Mouse (Mus musculus) C2C12 (cell line): Measurements from ENCODE around the gene Sdccag8. TPM values are rescaled to one million over a fixed set of nuclear protein-coding genes. Genes with fewer than 3 reads are reported as not detected.

Experiments used
- H3K27me3 ChIP-seq: one replicate; pipeline ENCODE4 v1.6.1; 2011; ENCODE audit not compliant: control insufficient read depth, insufficient read depth, insufficient read length
- H3K36me3 ChIP-seq: one replicate; pipeline ENCODE4 v1.6.1; 2011; ENCODE audit not compliant: control insufficient read depth, insufficient read depth
- H3K4me3 ChIP-seq: one replicate; pipeline ENCODE4 v1.5.1; 2011; ENCODE audit warnings: mild to moderate bottlenecking, control low read depth; ENCODE audit not compliant: poor library complexity, insufficient read depth, severe bottlenecking
- H3K79me2 ChIP-seq: one replicate; pipeline ENCODE4 v1.6.1; 2011; ENCODE audit not compliant: control insufficient read depth, insufficient read depth
- H3K79me3 ChIP-seq: one replicate; pipeline ENCODE4 v1.6.1; 2011; ENCODE audit warnings: low read depth, control low read depth
- H3ac ChIP-seq: one replicate; pipeline ENCODE3; 2011; ENCODE audit warnings: low read depth; ENCODE audit not compliant: control insufficient read depth, insufficient read length
- CEBPB ChIP-seq: IDR thresholded peaks from one replicate; pipeline ENCODE4 v1.6.1; 2011; ENCODE audit warnings: low read depth, mild to moderate bottlenecking, control low read depth, moderate library complexity
- CTCF ChIP-seq: IDR thresholded peaks from one replicate; pipeline ENCODE4 v1.5.1; 2011; ENCODE audit not compliant: control insufficient read depth, insufficient read depth, insufficient read length
- FOSL1 ChIP-seq: IDR thresholded peaks from one replicate; pipeline ENCODE4 v1.8.0; 2011; ENCODE audit warnings: mild to moderate bottlenecking, low read length; ENCODE audit not compliant: poor library complexity, insufficient read depth, severe bottlenecking
- MAX ChIP-seq: IDR thresholded peaks from one replicate; pipeline ENCODE4 v1.6.1; 2011; ENCODE audit warnings: mild to moderate bottlenecking, control low read depth
- MYOD1 ChIP-seq: IDR thresholded peaks from one replicate; pipeline ENCODE4 v1.6.1; 2011; ENCODE audit warnings: low read depth; ENCODE audit not compliant: control insufficient read depth, insufficient read length
- MYOG ChIP-seq: IDR thresholded peaks from one replicate; pipeline ENCODE4 v1.6.1; 2011; ENCODE audit not compliant: control insufficient read depth, insufficient read length; ENCODE audit errors: extremely low read depth
- USF1 ChIP-seq: IDR thresholded peaks from one replicate; pipeline ENCODE4 v1.6.1; 2011; ENCODE audit warnings: low read depth, mild to moderate bottlenecking, control low read depth, moderate library complexity
- polyA plus RNA-seq: library from polyadenylated mRNA; unstranded; fragments of >200 nt; fragmentation: generic; extraction: Trizol; gene quantifications from one replicate; pipeline ENCODE4 v1.2.1, GENCODE M21; 2012; ENCODE audit warnings: missing spikeins

Sdccag8 gene
- polyA plus RNA-seq, 1 experiment, result 5.8 TPM

GRCm38 (mm10) chr1:177018750-177019149 lies 204.3 kb downstream of the Sdccag8 start:
- no peak overlapping the region for H3K4me3 ChIP-seq
- no peaks in the 10 kb centered on the region for H3K27me3 ChIP-seq
- TF ChIP-seq CTCF, result no peak
- TF ChIP-seq MYOD1, result no peak
- TF ChIP-seq USF1, result no peak
- no peak for TF ChIP-seq CEBPB
- TF ChIP-seq FOSL1, result no peak
- no peaks in the 10 kb centered on the region for H3K79me2 ChIP-seq
- no peaks in the 10 kb centered on the region for H3K79me3 ChIP-seq
- H3ac ChIP-seq, result no peak overlapping the region
- peaks cover 8% of the 10 kb centered on the region for H3K36me3 ChIP-seq

GRCm38 (mm10) chr1:177019668-177020067 lies 205.2 kb downstream of the Sdccag8 start:
- H3K79me2 ChIP-seq, result no peaks in the 10 kb centered on the region
- no peak overlapping the region for H3ac ChIP-seq

GRCm38 (mm10) chr1:177022751-177023150 lies 208.3 kb downstream of the Sdccag8 start:
- Histone ChIP-seq H3K36me3 (peaks cover 13% of the 10 kb centered on the region), H3ac (no peak overlapping the region), H3K27me3 (no peaks in the 10 kb centered on the region), H3K4me3 (no peak overlapping the region), H3K79me2 (no peaks in the 10 kb centered on the region), H3K79me3 (no peaks in the 10 kb centered on the region)
- TF ChIP-seq MAX, result no peak
- TF ChIP-seq FOSL1, result no peak
- TF ChIP-seq USF1, result no peak
- TF ChIP-seq MYOG, result no peak
- TF ChIP-seq MYOD1, result no peak
- no peak for TF ChIP-seq CTCF
- TF ChIP-seq CEBPB, result no peak

More at GRCm38 (mm10) chr1:177019668-177020067, 205.2 kb downstream of the Sdccag8 start:
- no peaks in the 10 kb centered on the region for H3K79me3 ChIP-seq
- TF ChIP-seq USF1, result no peak
- H3K27me3 ChIP-seq, result no peaks in the 10 kb centered on the region
- peaks cover 8% of the 10 kb centered on the region for H3K36me3 ChIP-seq
- no peak overlapping the region for H3K4me3 ChIP-seq

GRCm38 (mm10) chr1:177027706-177028105 lies 213.2 kb downstream of the Sdccag8 start:
- H3K4me3 ChIP-seq, result no peak overlapping the region
- no peak overlapping the region for H3ac ChIP-seq
- H3K27me3 ChIP-seq, result no peaks in the 10 kb centered on the region
- no peak for TF ChIP-seq CEBPB
- no peaks in the 10 kb centered on the region for H3K79me2 ChIP-seq
- H3K36me3 ChIP-seq, result peaks cover 11% of the 10 kb centered on the region
- no peaks in the 10 kb centered on the region for H3K79me3 ChIP-seq

GRCm38 (mm10) chr1:177029032-177029431 lies 214.6 kb downstream of the Sdccag8 start:
- H3ac ChIP-seq, result no peak overlapping the region
- no peaks in the 10 kb centered on the region for H3K79me3 ChIP-seq
- H3K79me2 ChIP-seq, result no peaks in the 10 kb centered on the region
- H3K4me3 ChIP-seq, result no peak overlapping the region
- H3K36me3 ChIP-seq, result peaks cover 11% of the 10 kb centered on the region
- no peaks in the 10 kb centered on the region for H3K27me3 ChIP-seq
- peak; percentile 73 for TF ChIP-seq MYOD1
- no peak for TF ChIP-seq CTCF

- Histone ChIP-seq H3K36me3 (peaks cover 6% of the 10 kb centered on the region), H3ac (no peak overlapping the region), H3K4me3 (no peak overlapping the region), H3K79me2 (no peaks in the 10 kb centered on the region), H3K79me3 (no peaks in the 10 kb centered on the region), H3K27me3 (no peaks in the 10 kb centered on the region)
- TF ChIP-seq MYOG (no peak), CEBPB (peak; percentile 55)
These were observed 216.2 kb downstream of the Sdccag8 start for GRCm38 (mm10) chr1:177030669-177031068.

- Histone ChIP-seq H3K4me3 (no peak overlapping the region), H3ac (no peak overlapping the region), H3K79me3 (no peaks in the 10 kb centered on the region), H3K36me3 (peaks cover 6% of the 10 kb centered on the region), H3K79me2 (no peaks in the 10 kb centered on the region), H3K27me3 (no peaks in the 10 kb centered on the region)
- TF ChIP-seq MYOG (no peak), MYOD1 (no peak), MAX (no peak), CEBPB (no peak), USF1 (no peak), CTCF (no peak), FOSL1 (no peak)
These were observed 216.7 kb downstream of the Sdccag8 start for GRCm38 (mm10) chr1:177031196-177031595.
